Mouse (Mus musculus) thymus, adult 2 months (tissue): ENCODE data around the gene Mras.

Experiments
- CTCF ChIP-seq: fragments of 200-500 bp; IDR thresholded peaks from 2 replicates; pipeline ENCODE4 v1.5.1; 2012; ENCODE audit warnings: mild to moderate bottlenecking, control low read depth, low read length, moderate library complexity, borderline replicate concordance; ENCODE audit not compliant: control insufficient read depth, poor library complexity, insufficient read depth; ENCODE audit errors: extremely low read depth
- POLR2A ChIP-seq: fragments of 200-500 bp; IDR thresholded peaks from 2 replicates; pipeline ENCODE4 v1.6.1; 2012; ENCODE audit warnings: mild to moderate bottlenecking, low read length, control low read depth, moderate library complexity; ENCODE audit not compliant: control insufficient read depth, poor library complexity, insufficient read depth; ENCODE audit errors: extremely low read depth

DNA sequence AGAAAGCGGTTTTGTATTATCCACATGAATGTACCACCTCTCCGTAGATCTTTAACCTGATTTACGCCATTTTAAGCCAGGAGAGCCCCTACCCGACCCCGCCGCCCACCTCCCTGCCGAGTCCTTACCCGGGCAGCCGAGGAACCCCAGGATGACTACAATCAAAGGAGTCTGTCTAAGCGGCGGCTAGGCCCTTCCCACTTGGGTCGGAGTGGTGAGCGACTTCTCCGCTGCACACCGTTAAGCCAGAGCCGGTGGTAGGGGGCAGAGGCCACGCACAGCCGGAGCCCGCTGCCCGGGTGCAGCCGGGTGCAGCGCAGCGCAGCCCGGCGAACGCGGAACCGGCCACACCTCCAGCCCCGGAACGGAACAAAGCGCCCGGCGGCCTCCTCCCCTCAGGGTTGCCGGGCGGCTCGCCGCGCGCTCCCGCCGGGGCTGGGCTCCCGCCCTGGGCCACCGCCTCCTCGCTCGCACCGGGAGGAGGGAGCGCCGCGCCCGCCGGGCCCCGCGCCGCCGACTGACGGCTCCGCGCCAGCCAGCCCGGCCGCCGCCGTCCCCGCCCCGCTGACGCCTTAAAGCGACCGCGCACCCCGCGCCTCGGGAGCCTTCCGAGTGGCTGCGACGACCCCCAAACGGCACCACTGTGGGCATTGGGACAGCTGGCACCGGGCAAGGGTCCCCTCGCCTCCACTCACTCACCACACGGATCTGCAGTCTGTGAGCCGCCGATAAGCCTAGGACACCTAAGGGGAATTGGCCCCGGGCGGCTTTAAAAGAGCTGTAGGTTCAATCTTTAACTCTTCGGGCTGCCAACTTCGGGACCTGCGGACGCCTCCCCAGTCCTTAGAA is 775 bp downstream of the Mras start:
- TF ChIP-seq CTCF (no peak), POLR2A (no peak)
